Mouse (Mus musculus): ENCODE results near the gene Lrrc17.

- TF ChIP-seq CTCF (IDR thresholded peaks at IDR 0.05; ENCODE audit: low read depth, low read length) (no peak), POLR2AphosphoS5 (IDR thresholded peaks at IDR 0.05; ENCODE audit: insufficient replicate concordance, low read depth, low read length) (no peak), GATA1 (IDR thresholded peaks at IDR 0.05; ENCODE audit: borderline replicate concordance, low read length) (no peak)
Measured at GRCm38 (mm10) chr5:21547005-21547404, 3.6 kb downstream of the Lrrc17 start.

Data from G1E (cell line).